Mouse (Mus musculus): ENCODE data around the gene Pold2. TPM values are rescaled to one million over a fixed set of nuclear protein-coding genes. Genes with fewer than 3 reads are reported as not detected.

The Pold2 gene
- total RNA-seq, 2 experiments from 2014 or later, result 44.3 to 50.2 TPM

DNA sequence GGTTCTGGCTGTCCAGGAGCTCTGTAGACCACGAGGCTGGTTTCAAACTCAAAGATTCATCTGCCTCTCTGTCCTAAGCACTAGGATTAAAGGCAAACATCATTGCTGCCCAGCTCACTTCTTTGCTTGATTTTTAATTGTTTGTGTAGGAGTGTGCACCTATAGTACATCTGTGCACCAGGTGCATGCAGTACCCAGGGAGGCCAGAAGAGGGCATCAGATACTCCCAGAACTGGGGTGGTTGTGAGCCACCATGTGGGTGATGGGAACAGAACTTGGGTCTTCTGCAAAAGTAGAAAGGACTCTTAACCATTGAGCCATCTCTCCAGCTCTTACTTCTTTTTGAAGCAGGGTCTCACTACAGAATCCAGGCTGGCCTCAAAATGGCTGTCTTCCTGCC, 19.4 kb downstream of the Pold2 start:
- no peak for DNase-seq

DNA sequence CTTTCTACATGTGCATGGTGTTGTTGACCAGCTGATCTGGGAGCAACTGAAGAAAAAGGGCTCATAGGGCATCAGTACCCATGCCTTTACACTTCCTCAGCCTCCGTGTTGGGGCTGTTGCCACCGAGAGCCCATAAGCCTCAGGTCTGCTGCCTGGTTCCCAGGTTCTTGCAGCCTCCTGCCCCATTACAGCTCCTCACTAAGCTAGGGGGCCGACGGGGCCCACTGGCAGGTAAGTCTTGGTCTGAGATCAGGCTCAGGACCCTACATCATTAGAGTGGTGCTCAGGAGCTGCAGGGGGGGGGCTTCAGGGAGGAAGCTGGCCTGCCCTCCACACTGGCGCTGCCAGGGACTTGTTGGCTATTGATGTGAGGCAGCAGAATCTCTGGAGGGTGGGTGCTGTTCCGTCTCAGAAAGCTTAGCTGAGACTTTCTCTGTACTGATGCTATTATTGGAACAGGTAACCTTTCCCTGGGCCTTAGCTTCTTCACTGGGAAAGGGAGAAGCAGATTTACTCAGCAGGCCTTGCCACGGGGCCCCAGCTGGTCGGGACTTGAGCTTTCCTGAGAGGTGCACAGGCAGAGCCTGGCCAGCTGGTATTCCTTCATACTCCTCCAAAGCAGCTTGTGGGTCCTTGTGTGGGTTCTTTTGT, 21.5 kb downstream of the Pold2 start:
- no peak for DNase-seq

DNA sequence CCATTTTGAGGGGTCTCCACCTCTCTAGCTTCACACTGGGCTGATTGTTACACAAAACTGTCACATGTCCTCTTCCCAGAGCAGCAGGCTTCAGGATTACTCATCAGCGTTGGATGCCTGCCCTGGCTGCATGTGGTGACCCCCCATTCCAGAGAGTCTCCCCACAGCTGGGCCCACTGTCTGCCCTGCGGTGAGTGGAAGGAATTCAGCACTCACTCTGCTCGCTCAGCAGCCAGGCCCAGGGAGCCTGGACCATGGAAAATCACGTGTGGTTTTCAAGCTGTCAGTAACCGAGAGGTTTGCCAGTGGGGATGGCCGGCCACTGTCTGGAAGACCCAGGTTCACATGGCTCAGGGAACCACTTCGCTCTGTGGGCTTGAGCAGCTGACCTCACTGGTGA, 22.2 kb downstream of the Pold2 start:
- peak; percentile 65 to 79 for DNase-seq

DNA sequence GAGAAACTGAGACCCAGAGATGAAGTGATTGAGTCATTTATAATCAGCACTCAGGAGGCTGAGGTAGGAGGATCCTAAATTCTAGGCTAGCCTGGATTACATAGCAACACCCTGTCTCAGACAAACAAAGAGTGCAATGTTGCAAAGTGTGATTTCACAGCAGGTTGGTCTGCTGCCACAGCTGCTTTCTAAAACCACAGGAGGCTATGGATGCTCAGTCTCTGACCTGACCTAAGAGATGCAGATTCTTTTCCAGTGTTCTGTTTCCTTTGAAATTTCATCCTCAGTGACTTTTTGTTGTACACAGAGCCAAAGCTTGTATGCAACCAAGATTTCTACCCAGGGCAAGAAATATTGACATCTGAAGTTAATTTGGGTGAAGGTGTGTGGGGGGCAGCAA, 22.6 kb downstream of the Pold2 start:
- no peak for DNase-seq

DNA sequence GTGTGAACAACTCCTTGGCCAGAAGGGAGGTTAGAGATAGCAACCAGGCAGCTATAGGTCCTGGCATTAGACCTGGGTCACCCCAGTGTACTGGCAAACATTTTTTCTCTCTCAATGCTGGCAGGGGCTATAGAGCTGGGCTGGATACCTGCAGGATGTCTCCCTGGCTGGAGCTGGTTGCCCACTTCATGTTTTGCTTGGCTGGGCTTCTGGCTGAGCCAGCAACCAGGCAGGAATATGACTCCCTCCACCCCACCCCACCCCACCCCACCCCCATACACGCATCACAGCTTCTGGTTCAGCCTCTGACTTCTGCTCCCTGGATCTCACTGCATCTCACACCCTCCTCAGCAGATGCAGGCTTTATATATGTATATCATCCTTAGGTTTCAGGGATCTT, 25.8 kb downstream of the Pold2 start:
- no peak for DNase-seq

DNA sequence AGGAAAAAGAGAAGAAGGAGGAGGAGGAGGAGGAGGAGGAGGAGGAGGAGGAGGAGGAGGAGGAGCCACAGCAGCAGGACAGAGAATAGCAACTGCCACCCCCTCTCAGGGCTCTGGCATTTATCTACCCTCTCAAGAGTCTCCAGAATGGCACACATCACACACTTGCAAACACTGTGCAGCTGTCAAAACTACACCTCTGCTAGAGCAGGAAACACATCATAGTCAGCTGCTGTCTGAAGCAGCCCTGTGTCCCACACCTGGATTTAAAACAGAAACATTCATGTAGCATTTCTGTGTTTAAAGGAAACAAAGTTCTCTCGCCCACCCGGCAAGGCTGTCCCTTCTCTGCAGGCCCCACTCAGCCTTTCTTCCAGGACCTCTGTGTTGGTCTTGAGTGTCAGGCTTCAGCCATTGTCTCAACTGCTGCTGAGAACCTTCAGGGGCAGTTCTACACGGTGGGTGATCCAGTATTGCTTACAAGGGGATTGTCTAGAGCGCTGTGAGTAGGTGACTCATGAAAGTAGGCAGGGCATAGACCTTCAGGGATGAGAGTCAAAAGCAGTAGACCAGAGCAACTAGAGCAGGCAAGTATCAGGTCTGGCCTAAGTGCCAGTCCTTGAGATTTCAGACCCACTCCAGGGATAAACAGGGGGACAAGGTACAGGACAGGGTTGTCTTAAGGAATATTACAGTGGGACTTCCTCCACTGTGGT, 26.9 kb downstream of the Pold2 start:
- no peak for DNase-seq

DNA sequence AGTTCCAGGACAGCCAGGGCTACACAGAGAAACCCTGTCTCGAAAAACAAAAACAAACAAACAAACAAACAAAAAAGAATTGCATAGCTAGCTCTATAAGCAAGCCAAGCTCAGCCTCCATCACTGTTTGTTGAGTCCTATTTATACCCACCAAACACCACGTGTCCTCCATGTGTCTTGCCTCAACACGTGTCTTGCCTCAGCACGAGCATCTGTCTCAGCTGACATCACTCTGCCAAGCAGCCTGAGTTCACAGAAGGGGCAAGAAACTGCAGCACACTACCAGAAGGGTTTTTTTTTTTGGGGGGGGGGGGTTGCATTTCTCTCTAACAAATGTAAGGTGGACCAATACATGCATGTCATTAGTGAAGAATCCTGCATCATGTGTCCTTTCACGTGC, 27.6 kb downstream of the Pold2 start:
- DNase-seq, result no peak

DNA sequence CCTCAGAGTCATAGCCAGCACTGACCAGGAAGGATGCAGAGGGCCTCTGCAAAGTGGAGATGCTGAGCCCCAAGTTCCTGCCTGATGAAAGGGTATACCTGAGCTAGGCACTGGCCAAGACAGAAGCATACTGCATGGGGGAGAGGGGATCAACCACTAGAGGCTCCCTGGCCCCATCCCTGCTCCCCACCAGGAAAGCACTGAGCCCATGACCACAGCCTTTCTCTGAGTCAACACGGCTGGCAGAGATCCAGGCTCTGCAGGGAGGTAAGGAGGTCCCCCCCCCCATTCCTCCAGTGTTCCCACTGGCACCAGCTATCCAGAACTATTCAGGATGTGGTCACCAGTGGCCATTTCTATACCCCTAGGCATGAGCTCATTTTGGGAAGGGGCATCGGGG, 28.8 kb downstream of the Pold2 start:
- no peak for DNase-seq

DNA sequence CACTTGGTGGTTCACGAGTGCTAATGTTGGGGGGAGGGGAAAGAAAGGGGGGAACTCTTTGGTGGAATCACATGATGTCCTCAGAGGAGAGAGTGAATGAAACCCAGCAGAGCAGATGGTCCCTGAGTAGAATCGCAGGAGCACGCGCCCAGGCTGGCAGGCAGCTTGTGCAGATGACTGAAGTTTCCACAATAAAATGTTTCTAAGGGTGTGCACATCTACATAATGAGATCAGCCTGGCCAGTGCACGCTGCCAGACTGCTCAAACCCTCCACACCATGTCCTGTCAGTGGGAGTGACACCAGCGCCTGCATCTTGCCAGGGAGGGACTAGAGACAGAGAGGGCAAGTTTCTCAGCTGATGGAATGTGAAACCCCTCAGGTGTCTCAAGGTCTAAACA, 29.4 kb downstream of the Pold2 start:
- DNase-seq, result no peak

DNA sequence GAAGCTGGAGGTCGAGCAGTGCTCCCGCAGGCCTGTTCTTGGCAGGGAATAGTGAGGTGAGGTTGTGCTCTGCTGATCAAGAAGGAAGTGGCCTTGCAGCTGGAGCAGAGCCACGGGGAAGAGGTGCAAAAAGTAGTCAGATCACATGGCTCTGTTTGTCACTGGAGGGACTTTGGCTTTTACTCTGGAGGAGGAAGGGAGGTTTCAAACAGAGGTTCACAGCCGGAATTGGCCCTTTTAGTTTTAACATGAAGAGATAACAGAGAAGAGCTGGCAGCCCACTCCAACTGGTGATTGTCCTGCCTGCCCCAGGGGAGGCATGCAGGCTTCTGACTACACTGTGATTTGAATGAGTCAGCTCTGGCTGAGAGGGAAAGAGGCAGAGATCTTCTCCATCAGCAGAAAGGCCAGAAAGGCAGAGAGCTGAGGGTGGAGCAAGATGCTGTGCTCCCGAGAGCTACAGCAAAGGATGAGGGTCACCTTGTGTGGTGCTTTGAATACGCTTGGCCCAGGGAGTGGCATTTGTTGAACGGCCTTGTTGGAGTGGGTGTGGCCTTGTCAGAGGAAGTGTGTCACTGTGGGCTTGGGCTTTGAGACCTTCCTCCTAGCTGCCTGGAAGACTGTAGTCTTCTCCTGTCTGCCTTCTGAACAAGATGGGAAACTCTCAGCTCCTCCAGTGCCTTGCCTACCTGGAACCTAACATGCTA, 31.3 kb downstream of the Pold2 start:
- DNase-seq, result peak; percentile 61 to 74

DNA sequence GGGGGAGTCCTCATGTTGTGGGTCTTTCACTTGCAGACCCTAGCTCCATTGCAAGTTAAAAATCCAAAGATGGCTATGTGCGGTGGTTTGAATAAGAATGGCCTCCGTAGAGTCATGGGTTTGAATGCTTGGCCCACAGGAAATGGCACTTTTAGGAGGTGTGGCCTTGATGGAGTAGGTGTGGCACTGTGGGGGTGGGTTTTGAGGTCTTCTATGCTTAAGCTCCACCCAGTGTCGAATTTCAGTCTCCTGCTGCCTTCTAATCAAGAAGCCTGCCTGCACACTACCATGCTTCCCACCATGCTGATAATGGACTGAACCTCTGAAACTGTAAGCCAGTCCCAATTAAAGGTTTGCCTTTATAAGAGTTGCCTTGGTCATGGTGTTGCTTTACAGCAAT, 35.0 kb downstream of the Pold2 start:
- DNase-seq, result no peak

DNA sequence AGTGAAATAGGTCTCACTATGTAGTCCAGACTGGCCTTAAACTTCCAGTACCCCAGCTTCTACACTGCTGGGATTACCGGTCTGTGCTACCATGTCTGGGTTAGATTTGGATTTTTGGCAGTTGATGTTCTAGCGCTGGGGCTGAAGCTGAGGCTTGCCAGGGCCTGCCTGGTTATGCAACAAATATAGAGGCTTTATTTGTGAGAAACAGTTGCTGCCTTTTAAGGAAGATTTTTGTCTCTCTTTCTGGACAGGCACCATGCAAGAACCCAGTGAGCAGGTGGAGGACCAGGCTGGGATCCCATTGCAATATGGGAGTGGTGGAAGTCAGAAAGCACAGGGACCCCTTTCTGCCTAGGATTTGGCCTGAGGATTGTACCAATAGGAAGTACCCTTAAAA, 36.3 kb downstream of the Pold2 start:
- DNase-seq, result no peak

DNA sequence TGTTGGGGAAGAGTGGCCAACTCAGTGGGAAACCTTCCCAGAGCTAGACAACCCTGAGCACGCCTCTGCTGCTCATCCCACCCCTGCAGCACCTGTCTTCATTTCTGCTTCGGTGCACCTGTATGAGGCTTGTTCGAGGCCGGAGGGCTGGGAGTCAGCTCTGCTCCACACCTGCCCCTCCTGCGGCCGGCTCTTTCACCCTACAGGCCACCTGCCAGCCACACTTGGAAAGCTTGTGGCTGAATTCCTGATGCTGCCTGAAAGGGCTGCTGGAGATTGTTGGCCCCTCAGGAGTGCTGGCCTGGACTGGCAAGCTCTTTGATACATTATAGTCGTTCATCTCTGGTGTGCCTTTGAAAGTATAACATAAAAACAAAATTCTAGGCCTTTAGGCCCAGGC, 37.7 kb downstream of the Pold2 start:
- DNase-seq, result no peak

DNA sequence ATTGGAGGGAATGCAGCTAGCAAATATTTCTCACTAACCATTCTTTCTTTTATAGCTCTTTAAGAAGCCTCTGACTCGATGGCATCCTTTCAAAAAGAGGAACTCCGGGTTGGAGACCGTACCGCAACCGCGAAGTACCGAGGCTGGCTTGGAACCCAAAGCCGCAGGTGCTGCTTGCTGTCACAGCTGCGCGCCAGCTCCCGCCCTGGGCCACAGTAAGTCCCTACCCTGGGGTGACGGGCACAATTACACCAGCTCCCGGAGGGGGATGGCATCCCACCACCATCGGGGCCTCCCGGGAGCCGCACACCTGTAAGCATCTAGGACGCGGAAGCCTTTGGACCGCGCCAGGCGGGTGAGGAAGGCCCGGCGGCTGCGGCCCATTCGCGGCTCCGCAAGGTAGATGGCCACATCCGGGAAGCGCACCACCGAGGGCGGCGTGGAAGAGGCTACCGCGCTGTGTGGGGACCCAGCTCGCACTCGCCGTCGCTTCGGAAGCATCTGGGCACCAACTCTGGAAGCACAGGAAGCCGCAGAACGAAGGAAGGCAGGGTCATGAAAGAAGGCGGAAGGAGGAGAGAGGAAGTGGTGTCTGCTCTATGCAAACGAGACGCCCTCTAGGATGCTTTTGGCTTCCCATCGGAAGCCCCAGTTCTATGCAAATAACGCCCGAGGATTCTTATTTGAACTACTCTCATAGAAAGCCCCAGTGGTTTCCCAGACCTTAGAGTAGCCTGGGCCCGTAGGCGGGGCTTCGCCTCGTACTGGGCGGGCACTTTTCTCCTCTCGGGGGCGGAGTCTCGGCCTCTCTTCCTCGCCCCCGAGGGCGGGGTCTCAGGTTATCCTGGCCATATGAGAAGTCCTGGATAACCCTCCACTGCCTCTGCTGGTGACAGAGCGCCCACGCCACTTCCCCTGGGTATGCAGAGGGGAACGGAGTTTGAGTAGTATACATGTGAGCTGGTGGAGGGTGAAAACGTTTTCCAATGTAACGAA, 40.5 kb downstream of the Pold2 start, which contains the start of gene Polm:
Polm (minus strand) TSS at position 766 of the 996 bp plus-strand sequence.
- DNase-seq, result peak; percentile 95 to 97

DNA sequence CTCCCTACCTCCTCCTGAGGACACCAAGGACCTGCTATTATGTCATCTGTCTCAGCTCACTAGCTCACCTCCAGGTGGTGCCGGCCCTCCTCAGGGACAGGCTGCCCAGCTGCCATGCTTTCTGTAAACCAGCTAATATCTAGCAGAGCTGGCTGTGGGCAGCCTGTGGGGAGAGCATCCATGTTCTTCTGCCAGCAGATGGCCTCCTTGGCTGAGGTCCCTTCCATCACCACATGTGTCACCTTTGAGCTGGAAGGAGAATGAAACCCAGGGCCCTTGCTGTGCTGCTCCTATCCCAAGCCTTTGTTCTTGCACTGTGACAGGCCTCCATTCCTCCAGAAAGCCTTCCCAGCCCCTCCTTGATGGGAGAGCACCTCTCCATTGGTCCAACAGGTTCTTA, 42.0 kb downstream of the Pold2 start:
- DNase-seq, result peak in 1 of 2 experiments; percentile 40

DNA sequence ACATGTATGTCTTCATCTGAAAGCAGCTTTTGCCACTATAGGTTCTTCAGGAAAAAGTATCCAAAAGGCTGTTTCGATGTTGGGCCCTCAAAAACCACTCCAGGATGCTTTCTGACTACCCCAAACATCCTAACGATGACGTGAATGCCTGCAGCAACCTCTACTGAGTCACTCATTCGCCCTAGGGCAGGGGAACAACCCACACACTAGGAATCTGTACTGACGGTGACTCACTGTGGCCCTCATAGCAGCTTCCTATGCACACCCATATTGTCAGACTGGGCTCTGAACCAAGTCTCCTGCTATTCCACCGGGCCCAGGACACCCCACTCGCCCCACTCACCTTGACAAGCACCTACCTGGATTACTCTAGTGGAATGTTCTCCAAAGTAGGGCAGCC, 43.0 kb downstream of the Pold2 start:
- DNase-seq, result no peak

DNA sequence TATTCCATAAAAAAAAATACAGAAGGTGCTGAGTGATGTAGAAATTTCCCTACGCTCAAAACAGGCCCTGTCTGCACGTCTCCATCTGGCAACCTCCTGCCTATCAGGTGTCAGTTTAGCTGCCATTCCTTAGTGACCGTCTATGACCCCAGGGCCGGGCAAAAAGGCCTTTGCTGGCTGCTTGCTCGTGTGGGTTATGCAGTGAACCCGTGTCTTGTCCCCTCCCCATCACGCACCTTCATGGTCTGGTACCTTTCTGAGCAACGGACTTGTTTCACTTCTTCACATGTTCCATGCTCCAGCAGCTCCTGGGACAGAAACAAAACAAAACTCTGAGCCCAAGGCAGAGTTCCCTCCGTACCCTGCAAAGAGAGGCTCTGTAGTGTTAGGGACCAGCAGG, 43.6 kb downstream of the Pold2 start:
- DNase-seq, result no peak

DNA sequence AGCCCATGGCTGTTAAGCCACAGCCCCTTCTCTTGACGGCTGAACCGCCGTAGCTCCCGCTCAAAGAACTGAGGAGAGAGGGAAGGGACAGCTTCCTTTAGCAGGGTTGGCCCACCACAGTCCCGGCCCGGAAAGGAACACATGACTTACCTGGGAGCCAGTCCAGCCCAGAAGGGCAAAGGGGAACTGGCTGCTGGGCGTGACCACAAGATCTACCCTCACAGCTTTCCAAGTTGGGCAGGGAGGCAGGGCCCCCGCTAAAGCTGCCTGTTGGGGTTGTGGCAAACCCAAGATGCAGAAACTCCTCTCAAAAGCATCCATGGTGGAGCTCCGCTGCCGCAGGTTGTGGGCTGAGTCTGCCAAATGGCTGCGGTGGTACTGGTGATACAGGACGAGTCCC, 48.8 kb downstream of the Pold2 start:
- DNase-seq, result no peak

DNA sequence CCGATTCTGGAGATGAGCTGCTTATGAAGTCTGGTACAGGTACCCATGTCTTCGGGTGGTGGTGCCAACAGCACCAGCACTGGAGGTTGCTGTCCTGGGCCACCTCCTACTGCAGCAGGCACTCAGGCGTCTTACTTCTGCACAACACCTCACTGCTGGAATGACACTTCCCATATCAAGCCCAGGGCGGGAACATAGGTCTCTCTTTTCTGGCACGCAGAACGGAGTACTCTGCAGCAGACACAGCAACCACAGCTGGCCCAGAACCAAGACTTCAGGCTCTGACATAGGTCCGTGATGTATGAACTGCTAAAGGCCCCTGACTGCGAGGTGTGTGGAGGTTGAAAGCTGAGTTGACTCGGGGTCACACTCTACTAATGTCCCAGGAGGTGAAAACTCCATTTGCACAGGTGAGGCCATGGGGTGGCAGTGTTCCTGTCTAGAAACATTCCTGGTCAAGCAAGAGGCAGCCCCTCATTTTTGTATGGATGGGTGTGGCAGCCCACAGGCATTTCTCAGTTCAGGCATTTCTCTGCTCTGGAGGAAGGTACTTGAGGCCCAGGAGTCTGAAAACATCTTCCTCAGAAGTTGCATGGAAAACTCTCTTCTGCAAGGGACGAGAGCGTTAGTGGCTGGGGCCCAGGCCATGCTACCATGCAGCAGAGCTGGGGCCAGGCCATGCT, 49.4 kb downstream of the Pold2 start:
- DNase-seq, result no peak

DNA sequence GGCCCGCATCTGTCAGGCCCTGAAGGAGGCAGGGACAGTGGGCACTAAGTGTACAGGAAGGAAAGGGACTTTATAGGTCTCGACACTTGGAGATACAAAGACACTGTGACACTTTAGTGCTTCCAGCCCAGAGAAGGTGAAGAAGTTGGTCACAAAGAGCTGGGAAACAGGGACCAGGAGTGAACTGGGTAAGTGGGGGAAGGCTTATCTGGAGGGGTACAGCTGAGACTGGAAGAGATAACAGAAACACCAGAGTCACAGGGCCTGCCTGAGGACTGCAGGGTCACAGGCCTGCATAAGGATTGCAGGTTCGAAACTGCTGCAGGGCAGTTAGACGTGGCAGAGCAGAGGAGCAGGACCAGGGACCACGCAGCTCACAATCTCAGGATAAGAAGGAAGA, 50.2 kb downstream of the Pold2 start:
- no peak for DNase-seq

DNA sequence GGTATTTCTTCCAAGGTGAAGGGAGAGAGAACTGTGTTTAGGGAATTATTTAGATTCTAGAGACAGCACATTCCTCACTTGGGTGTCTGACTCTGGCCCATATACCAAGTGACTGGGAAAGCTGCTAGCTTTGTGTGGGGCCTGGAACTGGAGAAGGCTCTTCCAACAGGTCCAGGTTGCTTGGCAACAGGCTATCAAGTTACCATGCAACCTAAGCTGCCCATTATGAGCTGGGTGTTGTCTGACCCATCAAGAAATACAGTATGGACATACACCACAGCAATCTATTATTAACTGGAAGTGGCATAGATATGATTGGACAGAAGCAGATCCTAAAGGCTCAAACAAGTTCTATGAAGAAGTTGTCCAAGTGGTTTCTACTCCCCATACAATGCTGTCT, 52.7 kb downstream of the Pold2 start:
- DNase-seq, result no peak
